Mouse (Mus musculus) intestine, postnatal 0 days (tissue): Measurements from ENCODE around the gene Kif26b. TPM values are rescaled to one million over a fixed set of nuclear protein-coding genes. Genes with fewer than 3 reads are reported as not detected.

Experiments used
- ATAC-seq: fragments of 200-750 bp; cut with Nextera tagmentation; 2 replicates; pipeline ENCODE4 v1.8.0; 2017; ENCODE audit warnings: mild to moderate bottlenecking, moderate TSS enrichment, moderate library complexity
- H3K27ac ChIP-seq: fragments of 300-500 bp; sonication (generic); 2 replicates; pipeline ENCODE4 v1.5.1; 2014; ENCODE audit warnings: mild to moderate bottlenecking, low read depth, low read length, moderate library complexity
- H3K27me3 ChIP-seq: fragments of 300-500 bp; sonication (generic); replicated peaks from 2 replicates; pipeline ENCODE4 v1.6.1; 2014; ENCODE audit warnings: low read length, mixed read lengths; ENCODE audit not compliant: control insufficient read depth, insufficient read depth
- H3K36me3 ChIP-seq: fragments of 300-500 bp; sonication (generic); 2 replicates; pipeline ENCODE4 v1.6.1; 2014; ENCODE audit warnings: mild to moderate bottlenecking, moderate library complexity; ENCODE audit not compliant: control insufficient read depth, insufficient read depth
- H3K4me1 ChIP-seq: fragments of 300-500 bp; sonication (generic); replicated peaks from 2 replicates; pipeline ENCODE4 v1.6.1; 2014; ENCODE audit warnings: antibody characterized with exemption, low read length, mixed read lengths; ENCODE audit not compliant: control insufficient read depth, insufficient read depth
- H3K4me2 ChIP-seq: fragments of 300-500 bp; sonication (generic); replicated peaks from 2 replicates; pipeline ENCODE4 v1.6.1; 2014; ENCODE audit warnings: low read depth, mild to moderate bottlenecking, moderate library complexity
- H3K4me3 ChIP-seq: fragments of 300-500 bp; sonication (generic); 2 replicates; pipeline ENCODE4 v1.5.1; 2014; ENCODE audit warnings: low read depth, low read length
- H3K9ac ChIP-seq: fragments of 300-500 bp; sonication (generic); 2 replicates; pipeline ENCODE4 v1.6.1; 2014; ENCODE audit warnings: mild to moderate bottlenecking, low read depth, low read length
- H3K9me3 ChIP-seq: fragments of 300-500 bp; sonication (generic); 2 replicates; pipeline ENCODE4 v1.6.1; 2016; ENCODE audit warnings: mixed run types; ENCODE audit not compliant: control insufficient read depth
- CTCF ChIP-seq: sonication (generic); IDR thresholded peaks from 2 replicates; pipeline ENCODE4 v1.5.1; 2016; ENCODE audit warnings: low read depth, mild to moderate bottlenecking, control low read depth, antibody characterized with exemption, moderate library complexity
- WGBS: fragments of 180-500 bp; shearing (Covaris S2); extraction: QIAGEN DNeasy Blood & Tissue Kit; methylation state at CpG from one replicate; pipeline ENCODE4 v1.1.7; 2014; 5-methylcytosine and 5-hydroxymethylcytosine counted together
- polyA plus RNA-seq: library from polyadenylated mRNA; unstranded; fragments of >200 nt; fragmentation: Nextera tagmentation; extraction: Ambion mirVana; gene quantifications from 2 replicates; pipeline ENCODE4 v1.2.1, GENCODE M21; 2015

Gene Kif26b
- polyA plus RNA-seq, 1 experiment from 2014 or later = 0.57 TPM

GRCm38 (mm10) chr1:178575706-178576105 lies 46.8 kb downstream of the Kif26b start:
- H3K36me3 ChIP-seq = no peaks in the 10 kb centered on the region
- no peak overlapping the region for H3K4me3 ChIP-seq
- no peaks in the 10 kb centered on the region for H3K27me3 ChIP-seq
- H3K9ac ChIP-seq = no peak overlapping the region
- TF ChIP-seq CTCF = no peak
- H3K27ac ChIP-seq = no peak overlapping the region
- no peak overlapping the region for H3K4me2 ChIP-seq
- H3K4me1 ChIP-seq = no peaks in the 10 kb centered on the region
- H3K9me3 ChIP-seq = no peaks in the 10 kb centered on the region; the same call in 1 of the 2 replicates
- WGBS = 91% methylated on average over 2 of the region's 2 CpGs
- no peak for ATAC-seq

- H3K4me3 ChIP-seq = no peak overlapping the region
- H3K27ac ChIP-seq = no peak overlapping the region
- ATAC-seq = no peak
- 68% methylated on average over 3 of the region's 3 CpGs for WGBS
- no peak overlapping the region for H3K9ac ChIP-seq
- no peaks in the 10 kb centered on the region for H3K27me3 ChIP-seq
- TF ChIP-seq CTCF = no peak
- no peaks in the 10 kb centered on the region; the same call in 1 of the 2 replicates for H3K9me3 ChIP-seq
- H3K4me2 ChIP-seq = no peak overlapping the region
- H3K36me3 ChIP-seq = no peaks in the 10 kb centered on the region
- no peaks in the 10 kb centered on the region for H3K4me1 ChIP-seq
Observed at GRCm38 (mm10) chr1:178576926-178577325, 48.0 kb downstream of the Kif26b start.

- ATAC-seq = no peak
- 80% methylated on average over 5 of the region's 5 CpGs for WGBS
- no peaks in the 10 kb centered on the region for H3K4me1 ChIP-seq
Observed at GRCm38 (mm10) chr1:178585366-178586020, 56.6 kb downstream of the Kif26b start.

GRCm38 (mm10) chr1:178590229-178591171 lies 61.6 kb downstream of the Kif26b start:
- no peak for TF ChIP-seq CTCF
- no peaks in the 10 kb centered on the region for H3K27me3 ChIP-seq
- no peak overlapping the region for H3K4me3 ChIP-seq
- H3K4me2 ChIP-seq = no peak overlapping the region
- 64% methylated on average over 13 of the region's 13 CpGs for WGBS
- 0 out of 2 replicates have a peak, but pooled peaks have one; percentile 33 for ATAC-seq
- no peaks in the 10 kb centered on the region for H3K9me3 ChIP-seq
- no peaks in the 10 kb centered on the region for H3K4me1 ChIP-seq
- H3K27ac ChIP-seq = no peak overlapping the region
- H3K36me3 ChIP-seq = no peaks in the 10 kb centered on the region
- H3K9ac ChIP-seq = no peak overlapping the region

More at GRCm38 (mm10) chr1:178585366-178586020, 56.6 kb downstream of the Kif26b start:
- no peak overlapping the region for H3K27ac ChIP-seq
- no peaks in the 10 kb centered on the region for H3K9me3 ChIP-seq
- no peaks in the 10 kb centered on the region for H3K27me3 ChIP-seq
- H3K36me3 ChIP-seq = no peaks in the 10 kb centered on the region
- H3K9ac ChIP-seq = no peak overlapping the region
- TF ChIP-seq CTCF = no peak
- no peak overlapping the region for H3K4me3 ChIP-seq
- H3K4me2 ChIP-seq = no peak overlapping the region

GRCm38 (mm10) chr1:178597113-178597512 lies 68.2 kb downstream of the Kif26b start:
- Histone ChIP-seq H3K9ac (no peak overlapping the region), H3K27ac (no peak overlapping the region), H3K4me3 (no peak overlapping the region), H3K4me1 (no peaks in the 10 kb centered on the region), H3K27me3 (0 out of 2 replicates have a peak, but pooled peaks cover 4% of the 10 kb centered on the region), H3K36me3 (no peaks in the 10 kb centered on the region), H3K4me2 (no peak overlapping the region), H3K9me3 (no peaks in the 10 kb centered on the region)
- no peak for ATAC-seq
- WGBS = 94% methylated on average over 3 of the region's 3 CpGs
- peak; percentile 15; the same call in 1 of the 2 replicates for TF ChIP-seq CTCF

- ATAC-seq = no peak
- Histone ChIP-seq H3K4me1 (no peaks in the 10 kb centered on the region), H3K27ac (no peak overlapping the region), H3K9me3 (no peaks in the 10 kb centered on the region), H3K36me3 (no peaks in the 10 kb centered on the region), H3K9ac (no peak overlapping the region), H3K4me3 (no peak overlapping the region), H3K4me2 (no peak overlapping the region), H3K27me3 (0 out of 2 replicates have a peak, but pooled peaks cover 4% of the 10 kb centered on the region)
- 67% methylated on average over 6 of the region's 6 CpGs for WGBS
- TF ChIP-seq CTCF = no peak
Observed at GRCm38 (mm10) chr1:178597757-178598156, 68.8 kb downstream of the Kif26b start.
